Mouse (Mus musculus) ES-Bruce4 (cell line): Measurements from ENCODE around the gene Fuom.

Experiments
- CTCF ChIP-seq: IDR thresholded peaks from one replicate; pipeline ENCODE4 v1.8.1; 2011; ENCODE audit warnings: low read depth, low read length
- POLR2A ChIP-seq: IDR thresholded peaks from one replicate; pipeline ENCODE4 v1.8.1; 2011; ENCODE audit warnings: low read length; ENCODE audit not compliant: insufficient read depth

GRCm38 (mm10) chr7:140104009-140104408 lies 1.8 kb upstream of the Fuom start:
- no peak for TF ChIP-seq CTCF
- no peak for TF ChIP-seq POLR2A
